Mouse (Mus musculus): ENCODE data around the gene Tmc2.
A peak's percentile ranks its signal among the peaks of the same experiment; 100 is the strongest.

Tmc2 gene

DNA sequence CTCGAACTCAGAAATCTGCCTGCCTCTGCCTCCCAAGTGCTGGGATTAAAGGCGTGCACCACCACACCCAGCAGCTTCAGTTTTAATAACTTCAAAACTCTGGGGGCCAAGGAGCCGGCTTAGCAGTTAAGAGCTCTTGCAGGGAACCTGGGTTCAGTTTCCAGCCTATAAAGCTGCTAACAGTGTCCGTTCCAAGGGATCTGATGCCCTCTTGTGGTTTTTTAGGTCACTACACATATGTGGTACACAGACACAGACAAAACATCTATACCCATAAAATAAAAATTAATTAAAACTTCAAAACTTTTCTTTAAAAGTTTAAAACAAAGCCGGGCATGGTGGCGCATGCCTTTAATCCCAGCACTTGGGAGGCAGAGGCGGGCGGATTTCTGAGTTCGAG, 51.9 kb downstream of the Tmc2 start:
- peak; percentile 18 for DNase-seq (ENCODE audit: extremely low read depth, insufficient read length, low spot score)

DNA sequence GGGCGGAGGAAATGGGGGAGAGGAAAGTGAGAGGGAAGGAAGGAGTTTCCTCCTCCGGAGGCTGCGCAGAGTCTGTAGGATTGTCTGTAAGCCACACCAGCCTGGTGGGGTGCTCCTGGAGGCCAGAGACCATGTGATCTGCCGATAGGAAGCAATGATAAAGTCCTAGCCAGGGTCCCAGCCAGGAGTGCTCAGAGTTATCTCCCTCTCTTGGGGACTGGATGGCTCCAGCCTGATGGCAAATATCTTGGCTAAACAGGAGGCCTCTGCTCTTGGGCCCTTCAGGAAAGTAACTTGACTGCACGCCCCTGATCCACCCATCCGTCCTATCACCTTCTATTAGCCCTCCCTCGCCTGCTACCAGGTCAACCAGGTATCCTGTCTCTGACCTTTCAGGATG, 53.2 kb downstream of the Tmc2 start:
- no peak for DNase-seq (ENCODE audit: extremely low read depth, insufficient read length, low spot score)

DNA sequence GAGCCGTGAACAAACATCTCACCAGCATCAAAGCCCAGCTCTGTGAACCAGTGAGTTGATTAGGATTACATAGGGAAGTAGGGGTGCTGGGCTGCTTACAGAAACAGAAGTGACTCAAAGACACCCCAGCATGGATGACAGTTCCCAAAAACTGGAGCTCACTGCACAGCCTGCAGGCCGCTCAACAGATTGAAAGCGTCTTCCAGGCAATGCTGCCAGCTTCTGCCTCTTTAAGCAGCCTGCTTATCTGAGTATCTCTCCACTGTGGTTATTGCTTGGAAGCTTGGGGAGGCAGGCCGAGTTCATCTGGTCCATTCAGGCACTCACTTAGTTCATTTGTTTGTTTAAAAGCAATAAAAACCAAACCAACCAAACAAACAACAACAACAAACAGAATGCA, 61.8 kb downstream of the Tmc2 start:
- no peak for DNase-seq (ENCODE audit: extremely low read depth, insufficient read length, low spot score)

DNA sequence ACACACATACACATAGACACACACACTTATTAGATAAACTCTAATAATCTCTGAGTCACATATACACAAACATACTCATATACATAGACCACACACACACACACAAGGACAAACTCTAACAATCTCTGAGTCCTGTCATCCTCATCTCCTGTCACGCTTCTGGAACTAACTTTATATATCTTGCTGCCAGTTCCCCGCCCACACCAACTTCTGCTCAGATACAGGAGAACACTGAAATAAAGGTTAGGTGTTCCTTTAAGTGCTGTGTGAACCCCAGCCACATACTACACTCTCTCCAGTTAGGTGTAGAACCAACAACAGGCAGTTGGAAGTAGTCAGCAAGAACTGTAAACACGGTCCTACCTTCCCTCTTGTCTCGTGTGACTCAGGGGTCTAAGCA, 65.8 kb downstream of the Tmc2 start:
- DNase-seq (ENCODE audit: extremely low read depth, insufficient read length, low spot score) = no peak

DNA sequence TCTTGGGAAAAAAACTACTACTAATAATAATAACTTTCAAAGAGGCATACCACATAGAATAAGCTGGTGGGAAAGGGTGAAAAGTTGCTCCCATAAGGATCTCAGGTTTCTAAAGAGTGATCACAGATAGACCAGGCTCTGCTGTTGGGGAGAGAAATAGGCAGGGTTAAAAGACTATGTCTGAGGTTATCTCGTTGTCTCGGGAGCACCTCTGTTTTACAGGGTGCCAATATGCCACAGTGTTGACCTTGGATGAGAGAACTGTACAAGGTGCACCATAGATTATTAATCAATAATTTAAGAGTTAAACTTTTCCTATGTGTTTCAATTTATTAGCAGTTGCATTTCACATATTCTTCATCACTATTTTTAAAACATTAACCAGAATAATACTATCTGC, 66.9 kb downstream of the Tmc2 start:
- DNase-seq (ENCODE audit: extremely low read depth, insufficient read length, low spot score) = no peak

DNA sequence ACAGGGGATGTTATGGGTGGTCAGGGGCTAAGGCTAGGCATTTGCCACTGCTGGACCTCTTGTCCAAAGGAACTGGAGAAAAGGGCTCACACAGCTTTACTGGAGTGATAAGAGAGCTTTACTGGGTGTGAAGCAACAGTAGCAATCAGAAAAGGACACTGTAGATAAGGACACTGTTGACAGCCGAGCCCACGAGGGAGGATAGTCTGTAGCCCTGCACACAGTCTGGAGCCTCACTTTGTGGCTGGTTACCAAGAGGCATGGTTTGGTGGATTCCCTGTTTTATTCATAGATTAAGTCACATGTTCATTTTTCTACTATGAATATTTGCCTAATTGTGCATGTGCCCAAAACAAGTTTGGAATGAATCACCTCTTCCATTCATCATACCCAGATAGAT, 67.4 kb downstream of the Tmc2 start:
- DNase-seq (ENCODE audit: extremely low read depth, insufficient read length, low spot score) = no peak

DNA sequence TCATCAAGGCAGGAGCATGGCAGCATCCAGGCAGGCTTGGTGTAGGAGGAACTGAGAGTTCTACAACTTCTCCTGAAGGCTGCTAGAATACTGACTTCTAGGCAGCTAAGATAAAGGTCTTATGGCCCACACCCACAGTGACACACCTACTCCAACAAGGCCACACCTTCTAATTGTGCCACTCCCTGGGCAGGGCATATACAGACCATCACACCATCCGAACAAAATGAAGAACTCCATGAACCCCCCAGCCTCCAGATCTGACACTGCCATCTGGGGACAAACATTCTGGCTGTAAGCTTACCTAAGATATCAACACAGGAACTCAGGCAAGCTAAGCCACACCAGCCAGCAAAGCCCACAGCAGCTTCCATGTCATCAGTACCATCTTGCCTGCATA, 70.5 kb downstream of the Tmc2 start:
- DNase-seq (ENCODE audit: extremely low read depth, insufficient read length, low spot score) = no peak

DNA sequence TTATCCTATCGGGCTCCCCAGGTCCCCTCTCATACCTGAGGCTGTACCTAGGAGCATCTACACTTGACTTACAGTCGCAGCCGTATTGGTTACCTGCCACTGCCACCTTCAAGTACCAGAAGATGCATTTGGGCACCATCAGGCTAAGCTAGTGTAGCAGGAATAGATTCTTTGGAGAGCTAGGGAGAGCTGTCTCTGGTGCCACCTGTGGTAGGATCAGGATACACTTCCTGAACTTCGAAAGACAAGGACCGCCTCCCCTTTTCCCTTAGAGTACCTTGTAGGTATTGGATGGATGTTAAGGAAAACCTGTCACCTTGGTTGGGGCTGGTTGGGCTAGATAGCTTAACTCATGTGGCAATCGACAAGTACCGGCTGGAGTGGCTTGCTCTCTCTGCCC, 73.1 kb downstream of the Tmc2 start:
- DNase-seq (ENCODE audit: extremely low read depth, insufficient read length, low spot score) = no peak

DNA sequence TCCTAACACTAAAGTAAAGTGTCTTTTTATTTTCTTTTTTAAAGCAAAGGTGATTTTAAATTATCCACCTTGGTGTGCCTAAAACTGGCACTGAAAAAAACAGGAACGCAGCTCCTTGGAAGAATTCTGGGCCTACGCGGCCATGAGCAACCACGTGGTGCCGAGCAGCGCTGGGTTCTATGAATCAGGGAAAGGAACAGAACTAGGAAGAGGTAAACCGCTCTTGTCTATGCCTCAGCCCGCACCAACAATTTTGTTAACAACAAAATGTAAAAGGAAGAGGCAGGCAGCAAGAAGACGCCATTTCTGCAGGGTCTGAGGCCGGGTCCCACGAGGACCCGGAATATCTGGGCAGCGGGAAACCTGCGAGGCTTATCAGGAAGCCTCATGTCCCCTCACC, 78.7 kb downstream of the Tmc2 start:
- DNase-seq (ENCODE audit: extremely low read depth, insufficient read length, low spot score) = no peak

DNA sequence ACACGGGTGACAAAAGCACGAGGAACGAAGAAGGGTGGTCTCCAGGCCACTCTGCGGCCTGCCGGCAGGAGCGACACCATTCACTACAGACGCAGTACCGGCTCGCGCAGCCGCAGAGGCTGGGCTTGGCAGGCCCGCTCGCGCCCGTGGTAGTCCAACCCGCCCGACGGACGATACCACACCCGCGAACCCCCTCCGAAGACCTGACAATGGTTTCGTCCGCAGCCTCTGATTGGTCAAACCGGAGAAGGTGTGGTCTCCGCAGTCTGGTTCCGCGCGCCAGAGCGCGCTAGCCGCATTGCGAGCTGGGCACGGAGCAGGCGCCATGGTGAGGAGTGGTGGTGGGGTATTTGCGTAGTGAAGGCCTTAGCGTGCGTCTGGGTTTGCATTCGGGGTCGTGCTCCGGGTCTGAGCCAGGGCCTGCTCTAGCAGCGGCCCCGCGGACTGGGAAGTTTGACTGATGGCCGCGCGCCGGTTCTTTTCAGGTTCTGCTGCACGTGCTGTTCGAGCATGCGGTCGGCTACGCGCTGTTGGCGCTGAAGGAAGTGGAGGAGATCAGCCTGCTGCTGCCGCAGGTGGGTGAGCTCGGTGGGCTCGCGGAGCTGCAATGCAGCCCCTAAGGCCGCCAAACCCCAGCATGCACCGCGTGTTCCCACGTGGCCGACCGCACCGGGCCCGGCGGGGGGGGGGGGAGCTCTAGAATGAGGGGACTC, 79.3 kb downstream of the Tmc2 start, which contains the start of gene Nop56:
TSS of gene Nop56 (plus strand) at position 282 of the 713 bp plus-strand sequence.
- peak; percentile 98 for DNase-seq (ENCODE audit: extremely low read depth, insufficient read length, low spot score)

DNA sequence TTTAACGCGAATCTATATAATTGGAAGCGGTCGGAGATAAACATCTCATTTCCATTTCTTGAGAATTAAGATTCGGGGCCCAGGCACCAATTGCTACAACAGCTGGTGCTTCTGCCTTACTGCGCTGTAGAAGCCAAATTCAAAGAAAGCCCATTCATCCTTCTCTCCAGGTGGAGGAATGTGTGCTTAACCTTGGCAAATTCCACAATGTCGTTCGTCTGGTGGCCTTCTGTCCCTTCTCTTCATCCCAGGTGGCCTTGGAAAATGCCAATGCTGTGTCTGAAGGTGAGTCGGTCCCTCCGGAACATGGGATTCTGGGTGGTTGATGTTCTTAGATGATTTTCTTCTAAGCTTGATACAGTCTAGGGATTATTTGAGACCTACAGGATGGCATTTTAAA, 79.9 kb downstream of the Tmc2 start:
- DNase-seq (ENCODE audit: extremely low read depth, insufficient read length, low spot score) = no peak

DNA sequence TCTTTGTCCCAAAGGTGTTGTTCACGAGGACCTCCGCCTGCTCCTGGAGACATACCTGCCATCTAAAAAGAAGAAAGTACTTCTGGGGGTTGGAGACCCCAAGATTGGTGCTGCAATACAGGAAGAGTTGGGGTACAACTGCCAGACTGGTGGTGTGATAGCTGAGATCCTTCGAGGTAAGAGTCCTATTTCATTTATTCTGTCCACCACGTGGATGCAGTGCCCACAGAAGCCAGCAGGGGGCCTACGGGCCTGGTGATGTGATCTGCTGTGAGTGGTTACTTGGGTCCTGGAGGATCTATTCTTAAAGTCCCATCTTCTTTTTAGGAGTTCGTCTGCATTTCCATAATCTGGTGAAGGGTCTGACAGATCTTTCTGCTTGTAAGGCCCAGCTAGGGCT, 80.7 kb downstream of the Tmc2 start:
- peak; percentile 70 for DNase-seq (ENCODE audit: extremely low read depth, insufficient read length, low spot score)

DNA sequence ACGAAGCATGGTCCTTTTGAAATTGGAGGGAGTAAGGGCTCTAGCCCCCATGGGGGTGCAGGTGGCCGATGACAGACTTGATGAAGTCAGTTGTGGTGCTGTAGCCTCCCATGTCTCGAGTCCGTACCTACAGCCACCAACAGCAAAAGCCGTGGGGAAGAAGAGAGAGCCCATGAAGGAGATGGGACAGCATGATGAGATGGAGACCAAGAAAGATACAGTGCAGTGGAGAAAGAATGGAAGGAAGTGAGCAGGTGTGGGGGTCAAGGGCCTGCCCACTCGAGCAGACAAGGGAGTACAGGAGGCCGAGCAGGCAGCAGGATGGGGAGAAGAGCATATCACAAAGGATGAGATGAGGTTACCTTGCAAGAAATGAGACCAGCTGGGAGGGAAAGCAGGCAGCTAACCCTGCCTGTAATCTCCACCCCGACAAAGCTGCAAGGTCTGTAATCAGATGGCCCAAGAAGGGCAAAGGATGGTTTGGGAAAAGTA, 84.7 kb downstream of the Tmc2 start:
- peak; percentile 46 for DNase-seq (ENCODE audit: extremely low read depth, insufficient read length, low spot score)

DNA sequence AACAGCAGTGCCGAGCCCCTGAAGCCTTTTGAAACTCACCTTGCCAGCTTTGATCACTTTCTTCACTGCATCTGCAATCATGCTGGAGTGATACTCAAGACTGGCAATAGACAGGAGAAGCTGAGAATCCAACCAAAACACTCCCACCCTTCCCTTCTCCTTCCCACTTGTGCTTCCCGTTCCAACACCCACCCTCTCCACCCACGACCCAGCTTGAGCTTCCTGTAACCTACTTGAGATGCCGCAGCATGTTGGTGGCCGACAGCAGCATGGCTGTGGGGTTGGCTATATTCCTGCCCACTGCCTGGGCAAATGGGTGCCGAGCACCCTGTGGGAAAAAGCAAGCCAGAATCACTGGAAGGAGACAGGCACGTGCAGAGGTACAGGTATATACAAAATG, 85.2 kb downstream of the Tmc2 start:
- peak; percentile 44 for DNase-seq (ENCODE audit: extremely low read depth, insufficient read length, low spot score)

DNA sequence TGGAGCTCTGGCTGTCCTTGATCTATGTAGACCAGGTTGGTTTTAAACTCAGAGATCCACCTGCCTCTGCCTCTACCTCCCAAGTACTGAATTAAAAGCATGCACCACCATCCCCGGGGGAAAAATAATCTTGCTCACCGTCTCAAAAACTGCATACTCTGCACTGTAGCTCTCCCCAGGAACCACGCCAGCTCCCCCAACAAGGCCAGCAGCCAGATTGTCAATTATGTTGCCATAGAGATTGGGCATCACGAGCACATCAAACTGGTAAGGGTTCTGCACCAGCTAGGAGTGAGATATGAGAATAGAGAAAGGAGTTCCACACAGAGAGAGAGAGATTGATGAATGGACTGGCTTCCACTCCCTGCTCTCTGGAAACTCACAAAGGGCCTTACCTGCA, 85.8 kb downstream of the Tmc2 start:
- DNase-seq (ENCODE audit: extremely low read depth, insufficient read length, low spot score) = no peak

DNA sequence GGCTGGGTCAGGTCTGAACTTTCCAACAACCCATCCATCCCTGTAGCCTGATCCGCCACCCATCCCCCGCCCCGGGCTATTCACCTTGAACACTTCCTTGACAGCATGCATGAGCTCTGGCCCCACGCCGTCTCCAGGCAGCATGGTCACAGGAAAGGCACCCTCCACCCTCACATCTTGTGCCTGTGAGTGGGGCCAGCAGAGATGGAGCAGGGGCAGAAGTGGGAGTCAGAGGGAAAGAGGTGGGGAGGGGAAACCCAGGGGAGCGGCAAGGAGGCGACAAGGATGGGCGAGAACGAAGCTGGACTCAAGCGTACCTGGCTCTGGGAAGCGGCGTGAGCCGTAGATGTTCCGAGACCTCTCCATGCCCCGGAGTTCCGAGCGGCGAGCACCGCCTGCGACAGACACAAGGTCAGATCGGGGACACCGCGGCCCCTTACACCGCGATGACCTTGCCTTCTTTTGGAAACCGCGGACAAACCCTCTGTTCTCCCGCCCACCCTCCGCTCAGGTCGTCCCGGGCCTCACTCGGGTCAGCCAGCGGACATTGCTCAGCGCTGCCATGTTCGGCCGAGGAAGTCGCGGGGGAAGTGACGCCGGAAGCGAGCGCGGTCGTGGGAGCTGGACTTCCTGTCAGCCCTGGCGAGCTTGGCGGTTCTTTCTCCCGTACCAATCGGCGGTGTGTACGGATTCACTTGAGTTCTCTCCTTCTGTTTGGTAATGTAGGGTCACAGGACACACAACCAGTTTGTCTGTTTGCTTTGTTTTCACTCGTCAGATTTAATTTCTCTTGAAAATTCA, 89.1 kb downstream of the Tmc2 start, which contains the start of gene Idh3b:
TSS of gene Idh3b (minus strand) at position 694 of the 801 bp plus-strand sequence.
- DNase-seq (ENCODE audit: extremely low read depth, insufficient read length, low spot score) = peak; percentile 86

DNA sequence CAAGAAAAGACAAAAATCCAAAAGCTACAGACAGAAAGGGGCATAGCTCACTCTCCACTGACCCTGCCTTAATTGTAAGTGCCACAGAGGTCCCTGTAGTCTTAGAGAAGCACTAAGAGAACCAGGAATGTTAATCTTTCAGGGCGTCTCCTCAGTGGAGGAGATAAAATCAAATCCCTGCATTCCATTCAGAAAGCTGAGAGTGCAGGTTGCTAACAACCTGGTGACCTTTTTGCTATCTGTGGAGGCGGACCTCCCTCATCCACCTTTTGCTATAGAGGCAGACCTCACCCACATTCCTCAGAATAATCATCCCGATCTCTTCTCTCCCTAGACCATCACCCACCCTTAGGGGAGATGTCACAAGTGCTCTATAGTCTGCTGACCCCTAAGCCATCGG, 94.1 kb downstream of the Tmc2 start:
- DNase-seq (ENCODE audit: extremely low read depth, insufficient read length, low spot score) = no peak

DNA sequence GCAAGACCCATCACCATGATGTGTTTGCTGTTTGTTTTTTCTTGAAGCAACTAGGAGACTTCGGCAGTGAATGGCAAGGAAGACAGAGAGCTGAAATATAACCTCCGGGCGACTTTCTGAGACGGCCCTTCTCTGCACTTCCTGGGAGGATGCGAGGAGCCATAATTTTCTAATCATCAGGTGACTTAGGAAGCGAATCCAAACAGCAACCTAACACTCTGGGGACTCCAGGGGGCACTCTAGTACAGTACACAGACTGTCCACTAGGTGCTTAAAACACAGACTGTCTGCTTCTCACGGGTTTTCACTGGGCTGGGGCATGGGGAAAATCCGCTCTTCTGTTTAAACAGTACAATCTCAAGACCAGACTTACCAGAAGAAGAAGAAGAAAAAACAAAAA, 96.4 kb downstream of the Tmc2 start:
- DNase-seq (ENCODE audit: extremely low read depth, insufficient read length, low spot score) = no peak

DNA sequence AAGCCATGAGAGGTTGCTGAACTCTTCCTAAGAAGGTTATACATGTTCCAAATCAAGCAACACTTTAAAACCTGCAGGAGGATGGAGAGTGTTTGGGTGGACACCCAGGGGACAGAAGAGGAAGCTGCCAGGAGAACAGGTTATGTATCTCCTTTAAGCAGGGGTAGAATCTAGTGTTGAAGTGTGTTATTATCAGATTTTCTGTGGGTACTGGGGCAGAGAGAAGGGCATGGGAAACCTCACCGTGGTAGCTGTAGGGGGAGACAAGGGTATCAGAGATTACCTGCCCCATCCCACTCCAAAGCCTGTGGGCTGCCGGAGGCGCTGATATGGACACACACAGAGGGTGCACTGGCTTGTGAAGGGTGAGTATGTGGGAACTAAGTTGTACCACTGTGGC, 98.0 kb downstream of the Tmc2 start:
- DNase-seq (ENCODE audit: extremely low read depth, insufficient read length, low spot score) = no peak

DNA sequence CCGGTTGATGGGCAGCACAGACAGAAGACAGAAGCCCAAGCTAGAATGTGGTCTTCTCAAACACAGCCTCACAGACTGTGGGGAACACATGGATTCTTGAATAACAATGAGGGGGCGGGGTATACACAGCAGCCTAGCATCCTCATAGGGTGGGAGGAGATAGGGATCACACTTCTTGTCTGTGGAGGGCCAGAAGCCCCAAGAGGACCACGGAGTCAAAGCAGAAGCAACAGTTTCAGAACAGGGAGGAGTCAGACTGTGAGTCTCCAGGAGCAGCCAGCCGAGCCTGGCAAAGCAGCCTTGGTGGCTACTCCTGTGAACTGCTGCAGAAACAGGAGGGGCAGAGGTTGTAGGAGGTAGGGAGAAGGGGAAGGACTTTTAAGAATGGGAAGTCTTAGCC, 98.5 kb downstream of the Tmc2 start:
- no peak for DNase-seq (ENCODE audit: extremely low read depth, insufficient read length, low spot score)

DNA sequence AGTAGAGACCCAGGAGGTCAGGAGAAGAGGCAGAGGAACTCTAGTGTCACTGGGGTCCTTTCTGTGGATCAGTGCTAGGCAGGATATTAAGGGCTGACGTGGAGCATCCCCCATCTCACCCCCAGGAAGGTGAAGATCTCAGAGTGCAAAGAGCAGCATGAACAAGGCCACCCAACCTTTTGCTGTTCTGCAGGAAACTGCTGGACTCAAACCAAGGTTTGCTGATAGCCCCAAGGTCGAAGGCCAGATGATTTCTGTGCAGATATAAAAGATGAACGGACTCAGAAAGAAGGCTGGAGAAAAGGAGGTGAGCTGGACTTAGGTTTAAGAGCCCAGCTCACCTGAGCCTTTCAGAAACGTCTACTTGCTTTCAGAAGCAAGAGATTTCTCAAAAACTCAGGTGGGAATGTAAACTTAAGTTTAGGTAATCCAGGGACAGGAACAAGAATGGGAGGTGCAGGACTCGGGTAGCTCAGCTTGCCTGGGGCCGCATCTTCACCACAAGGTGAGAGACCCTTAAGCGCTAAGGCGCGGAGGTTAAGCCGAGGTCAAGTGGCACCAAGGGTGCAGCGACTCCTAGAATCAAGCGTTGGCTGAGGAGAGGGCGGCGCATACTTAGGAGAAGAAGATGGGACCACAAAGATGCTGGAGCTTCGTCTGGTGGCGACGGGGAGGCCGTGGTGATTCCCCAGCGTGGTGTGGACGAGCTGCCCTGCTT, 99.4 kb downstream of the Tmc2 start:
- DNase-seq (ENCODE audit: extremely low read depth, insufficient read length, low spot score) = no peak

DNA sequence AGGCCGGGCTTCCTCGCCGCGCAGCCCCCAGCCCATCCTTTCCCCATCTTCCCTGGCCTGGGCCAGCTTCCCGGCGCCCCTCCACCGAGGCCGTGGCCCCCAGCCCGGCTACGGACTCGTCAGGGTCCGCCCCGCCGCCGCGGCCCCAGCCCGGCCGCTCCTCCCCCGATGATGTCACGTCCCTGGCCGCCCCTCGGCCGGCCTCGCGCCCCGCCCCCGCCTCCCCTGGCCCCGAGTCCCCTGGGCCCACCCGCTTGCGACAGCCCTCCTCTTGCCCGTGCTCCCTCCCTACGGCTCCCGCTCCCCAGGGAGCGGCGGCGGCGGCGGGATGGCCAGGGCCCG, 99.9 kb downstream of the Tmc2 start, which contains the start of gene Ebf4:
TSS of gene Ebf4 (plus strand) at position 234 of the 342 bp plus-strand sequence.
- no peak for DNase-seq (ENCODE audit: extremely low read depth, insufficient read length, low spot score)

All from 3134 (cell line).